Mouse (Mus musculus) heart, postnatal 0 days (tissue): ENCODE measurements around the gene 3830406C13Rik. TPM values are rescaled to one million over a fixed set of nuclear protein-coding genes. Genes with fewer than 3 reads are reported as not detected.
"Not testable (repeated sequence)": the region's sequence is repeated elsewhere in the genome, so short reads cannot be mapped to it uniquely, and the experiment has no call there.

Experiments
- ATAC-seq: fragments of 200-750 bp; cut with Nextera tagmentation; 2 replicates; pipeline ENCODE4 v1.8.0; 2017; ENCODE audit warnings: low read depth, moderate number of reproducible peaks, moderate library complexity; ENCODE audit not compliant: insufficient read depth
- DNase-seq: peaks from one replicate; pipeline ENCODE4 v3.0.0-alpha.2; 2016; ENCODE audit warnings: low spot score
- H3K27ac ChIP-seq: fragments of 300-500 bp; sonication (generic); 2 replicates; pipeline ENCODE4 v1.5.1; 2014; ENCODE audit warnings: low read depth, mild to moderate bottlenecking
- H3K27me3 ChIP-seq: fragments of 300-500 bp; sonication (generic); 2 replicates; pipeline ENCODE4 v1.6.1; 2014; ENCODE audit warnings: low read length, mixed read lengths; ENCODE audit not compliant: control insufficient read depth, insufficient read depth
- H3K36me3 ChIP-seq: fragments of 300-500 bp; sonication (generic); replicated peaks from 2 replicates; pipeline ENCODE4 v1.6.1; 2014; ENCODE audit warnings: low read length, mixed read lengths; ENCODE audit not compliant: control insufficient read depth, insufficient read depth
- H3K4me1 ChIP-seq: fragments of 300-500 bp; sonication (generic); 2 replicates; pipeline ENCODE4 v1.6.1; 2014; ENCODE audit warnings: antibody characterized with exemption; ENCODE audit not compliant: control insufficient read depth, insufficient read depth
- H3K4me2 ChIP-seq: fragments of 300-500 bp; sonication (generic); 2 replicates; pipeline ENCODE4 v1.6.1; 2014; ENCODE audit warnings: low read depth, mild to moderate bottlenecking, low read length, moderate library complexity
- H3K4me3 ChIP-seq: fragments of 300-500 bp; sonication (generic); 2 replicates; pipeline ENCODE4 v1.5.1; 2014; ENCODE audit warnings: low read depth, low read length
- H3K9ac ChIP-seq: fragments of 300-500 bp; sonication (generic); replicated peaks from 2 replicates; pipeline ENCODE4 v1.6.1; 2014; ENCODE audit warnings: low read depth, low read length, mixed read lengths
- H3K9me3 ChIP-seq: fragments of 300-500 bp; sonication (generic); replicated peaks from 2 replicates; pipeline ENCODE4 v1.6.1; 2016; ENCODE audit warnings: low read length; ENCODE audit not compliant: control insufficient read depth
- CTCF ChIP-seq: IDR thresholded peaks from 2 replicates; pipeline ENCODE4 v1.5.1; 2016; ENCODE audit warnings: antibody characterized with exemption, control low read depth, low read depth
- EP300 ChIP-seq: IDR thresholded peaks from 2 replicates; pipeline ENCODE4 v1.6.1; 2016; ENCODE audit warnings: antibody characterized with exemption, low read depth
- WGBS: fragments of 180-500 bp; shearing (Covaris S2); extraction: QIAGEN DNeasy Blood & Tissue Kit; methylation state at CpG from one replicate; pipeline ENCODE4 v1.1.7; 2014; 5-methylcytosine and 5-hydroxymethylcytosine counted together
- polyA plus RNA-seq: library from polyadenylated mRNA; unstranded; fragments of >200 nt; fragmentation: Nextera tagmentation; extraction: Ambion mirVana; gene quantifications from 2 replicates; pipeline ENCODE4 v1.2.1, GENCODE M21; 2015
- total RNA-seq: library from RNA; depleted of rRNA; stranded (reverse); fragments of >200 nt; gene quantifications from 2 replicates; pipeline ENCODE4 v1.2.3, GENCODE M21; 2014; ENCODE audit warnings: low replicate concordance; rRNA removed

Gene 3830406C13Rik
- total RNA-seq, result 8.8 and 108 TPM in 2 replicates
- 42.2 and 42.8 TPM in 2 replicates for polyA plus RNA-seq

DNA sequence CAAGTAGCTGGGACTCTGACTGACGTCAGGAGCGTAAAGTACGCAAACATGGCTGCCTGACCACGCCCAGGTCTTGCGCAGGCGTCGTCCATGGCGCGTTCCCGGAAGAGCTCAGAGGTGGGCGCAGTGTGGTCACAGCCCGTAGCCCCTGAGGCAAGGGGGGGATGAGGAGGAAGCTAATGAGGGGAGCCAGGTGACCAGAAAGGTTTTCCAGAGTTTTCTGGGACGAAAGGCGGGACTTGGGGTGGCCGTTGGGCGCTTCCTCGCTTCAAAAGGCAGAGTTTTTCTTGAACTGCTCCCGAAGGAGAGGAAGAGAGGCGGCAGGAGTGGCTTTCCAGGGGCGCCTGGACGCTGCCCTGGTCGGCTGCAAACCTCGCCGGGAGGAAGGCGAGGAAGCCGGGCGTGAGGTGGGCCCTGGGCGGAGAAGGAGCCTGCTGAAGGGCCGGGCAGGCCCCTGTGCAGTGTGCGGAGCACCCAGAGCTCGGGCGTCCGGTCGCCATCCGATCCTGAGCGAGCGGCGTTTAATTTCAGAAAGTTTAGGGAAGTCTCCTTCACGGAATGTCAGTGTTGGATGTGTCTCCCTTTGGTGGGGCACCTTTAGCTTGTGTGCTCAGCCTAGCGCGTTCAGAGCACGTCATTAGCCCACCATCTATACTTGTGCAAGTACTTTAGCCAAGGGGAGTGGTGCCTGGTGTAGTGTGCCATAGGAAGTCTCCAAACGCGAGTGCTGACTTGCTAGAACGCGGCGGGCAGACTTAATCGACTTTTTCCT lies at the start of gene 3830406C13Rik:
TSS of gene 3830406C13Rik (plus strand) at position 33 of the 772 bp plus-strand sequence.
- Histone ChIP-seq H3K4me2 (peak within 1 kb of the TSS; percentile 68), H3K4me3 (peak within 1 kb of the TSS; percentile 85), H3K9me3 (no peaks in the 10 kb centered on the region), H3K27ac (peak within 1 kb of the TSS; percentile 98), H3K27me3 (0 out of 2 replicates have a peak, but pooled peaks cover 6% of the 10 kb centered on the region), H3K9ac (peak within 1 kb of the TSS; percentile 83), H3K4me1 (no peaks in the 10 kb centered on the region), H3K36me3 (peaks cover 7% of the 10 kb centered on the region; the same call in 1 of the 2 replicates)
- 1% methylated on average over 47 of the region's 48 CpGs for WGBS
- ATAC-seq (peak; percentile 97), DNase-seq (peak; percentile 86)
- TF ChIP-seq EP300, result no peak
- no peak; the same call in 1 of the 2 replicates for TF ChIP-seq CTCF

DNA sequence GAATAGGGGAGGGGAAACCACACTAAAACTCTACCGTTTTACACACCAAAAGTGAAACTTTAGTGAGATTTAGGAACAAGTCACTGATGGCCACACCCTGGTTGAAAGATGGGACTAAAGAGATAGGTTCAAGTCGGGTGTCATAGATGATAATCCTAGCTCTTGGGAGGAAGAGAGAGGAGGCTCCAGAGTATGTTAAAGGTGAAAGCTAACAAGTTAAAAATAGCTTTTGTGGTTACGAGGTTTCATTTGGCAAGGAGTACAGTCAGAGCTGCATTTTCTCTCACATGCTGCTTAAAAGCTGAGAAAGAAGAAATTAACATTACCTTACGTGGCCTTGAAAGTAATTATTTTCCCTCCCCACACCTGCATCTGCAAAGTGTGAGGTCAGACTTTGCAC lies 40.2 kb upstream of the 3830406C13Rik start:
- no peak overlapping the region for H3K27ac ChIP-seq
- H3K27me3 ChIP-seq, result no peaks in the 10 kb centered on the region
- H3K9ac ChIP-seq, result no peak overlapping the region
- H3K9me3 ChIP-seq, result no peaks in the 10 kb centered on the region
- 0 out of 2 replicates have a peak, but pooled peaks cover 3% of the 10 kb centered on the region for H3K36me3 ChIP-seq
- no peaks in the 10 kb centered on the region for H3K4me1 ChIP-seq
- no peak overlapping the region for H3K4me3 ChIP-seq
- WGBS, result 40% methylated on average over 4 of the region's 4 CpGs
- no peak overlapping the region for H3K4me2 ChIP-seq
- ATAC-seq (no peak), DNase-seq (no peak)
- TF ChIP-seq CTCF, result no peak
- TF ChIP-seq EP300, result no peak

DNA sequence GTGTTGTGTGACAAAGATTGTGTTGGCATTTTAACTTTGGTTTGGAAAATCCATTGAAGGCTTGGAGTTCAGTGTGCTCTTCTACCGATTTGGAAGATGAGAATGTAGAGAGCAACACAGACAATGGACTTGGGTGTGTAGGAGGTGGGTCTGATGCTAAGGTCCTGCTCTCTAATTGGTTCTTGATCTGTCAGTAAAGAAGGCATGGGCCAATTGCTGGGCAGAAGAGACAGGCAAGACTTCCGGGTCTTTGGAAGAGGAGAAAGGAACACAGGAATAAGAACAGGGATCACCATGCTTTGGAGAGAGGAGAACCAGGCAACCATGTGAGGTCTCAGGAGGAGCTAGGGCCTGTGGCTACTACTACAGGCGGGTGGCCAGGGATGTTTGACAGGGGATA lies 7.9 kb upstream of the 3830406C13Rik start:
- Histone ChIP-seq H3K4me2 (no peak overlapping the region), H3K4me3 (no peak overlapping the region), H3K9ac (no peak overlapping the region), H3K36me3 (no peaks in the 10 kb centered on the region), H3K9me3 (no peaks in the 10 kb centered on the region), H3K27ac (no peak overlapping the region), H3K4me1 (no peaks in the 10 kb centered on the region), H3K27me3 (0 out of 2 replicates have a peak, but pooled peaks cover 5% of the 10 kb centered on the region)
- 51% methylated on average over 3 of the region's 3 CpGs for WGBS
- ATAC-seq (no peak), DNase-seq (no peak)
- no peak for TF ChIP-seq CTCF
- no peak for TF ChIP-seq EP300

DNA sequence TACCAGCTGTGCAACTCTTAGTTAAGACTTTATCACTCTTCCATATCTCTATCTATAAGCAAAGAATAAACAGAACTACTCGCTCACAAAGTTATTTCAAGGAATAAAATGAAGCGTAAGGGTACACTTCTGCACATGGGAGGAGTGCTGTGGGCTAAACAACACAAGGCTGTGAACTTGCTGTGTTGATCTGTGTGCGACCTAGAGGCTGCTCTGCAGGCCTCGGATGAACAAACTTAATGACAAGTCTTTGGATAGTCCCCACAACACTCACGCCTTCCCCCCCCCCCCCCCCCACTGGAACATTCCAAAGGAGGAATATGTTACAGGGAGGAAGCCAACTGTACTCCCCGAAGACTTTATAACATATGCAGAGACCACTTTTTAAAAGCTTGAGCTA lies 332 bp upstream of the 3830406C13Rik start, which contains the start of gene Gm49355:
TSS of gene Gm49355 (plus strand) at position 336 of the 400 bp plus-strand sequence.
- peak within 1 kb of the TSS; percentile 83 for H3K9ac ChIP-seq
- TF ChIP-seq EP300 (no peak), CTCF (no peak)
- peak within 1 kb of the TSS; percentile 68 for H3K4me2 ChIP-seq
- no peaks in the 10 kb centered on the region for H3K4me1 ChIP-seq
- peak within 1 kb of the TSS; percentile 85 for H3K4me3 ChIP-seq
- DNase-seq, result no peak
- WGBS, result 68% methylated on average over 6 of the region's 6 CpGs
- no peaks in the 10 kb centered on the region for H3K9me3 ChIP-seq
- H3K27me3 ChIP-seq, result 0 out of 2 replicates have a peak, but pooled peaks cover 6% of the 10 kb centered on the region
- H3K36me3 ChIP-seq, result peaks cover 4% of the 10 kb centered on the region; the same call in 1 of the 2 replicates
- ATAC-seq, result no peak
- peak within 1 kb of the TSS; percentile 98 for H3K27ac ChIP-seq

DNA sequence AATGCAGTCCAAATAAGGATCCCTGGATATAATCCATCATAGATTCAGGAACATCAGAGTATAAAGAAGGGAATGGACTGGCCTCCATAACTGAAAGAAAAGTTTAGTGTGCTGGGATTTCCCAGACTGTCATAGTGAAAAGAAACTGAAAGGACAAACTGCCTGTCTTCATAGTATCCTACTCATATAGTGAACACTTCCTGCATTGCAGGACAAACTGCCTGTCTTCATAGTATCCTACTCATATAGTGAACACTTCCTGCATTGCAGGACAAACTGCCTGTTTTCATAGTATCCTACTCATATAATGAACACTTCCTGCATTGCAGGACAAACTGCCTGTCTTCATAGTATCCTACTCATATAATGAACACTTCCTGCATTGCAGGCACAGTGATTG lies 5.8 kb downstream of the 3830406C13Rik start:
- not testable (repeated sequence) for ATAC-seq

More for the DNA sequence above, 5.8 kb downstream of the 3830406C13Rik start:
- not testable (repeated sequence) for H3K9ac ChIP-seq, H3K27me3 ChIP-seq, H3K9me3 ChIP-seq, H3K27ac ChIP-seq, DNase-seq, H3K4me1 ChIP-seq, H3K4me3 ChIP-seq, H3K4me2 ChIP-seq
- peaks cover 20% of the 10 kb centered on the region; the same call in 1 of the 2 replicates for H3K36me3 ChIP-seq
